Mouse (Mus musculus) neural tube, embryonic 12.5 days (tissue): ENCODE results near the gene Grm5. TPM values are rescaled to one million over a fixed set of nuclear protein-coding genes. Genes with fewer than 3 reads are reported as not detected.

Source experiments
- ATAC-seq: fragments of 200-750 bp; cut with Nextera tagmentation; 2 replicates; pipeline ENCODE4 v1.8.0; 2017; ENCODE audit warnings: low read depth, mild to moderate bottlenecking, moderate TSS enrichment, moderate library complexity; ENCODE audit not compliant: low FRiP score
- H3K27ac ChIP-seq: fragments of 300-500 bp; sonication (generic); 2 replicates; pipeline ENCODE4 v1.5.1; 2016
- H3K27me3 ChIP-seq: fragments of 300-500 bp; sonication (generic); replicated peaks from 2 replicates; pipeline ENCODE4 v1.6.1; 2016; ENCODE audit warnings: mild to moderate bottlenecking
- H3K36me3 ChIP-seq: fragments of 300-500 bp; sonication (generic); 2 replicates; pipeline ENCODE4 v1.6.1; 2016; ENCODE audit warnings: mild to moderate bottlenecking
- H3K4me1 ChIP-seq: fragments of 300-500 bp; sonication (generic); 2 replicates; pipeline ENCODE4 v1.6.1; 2016
- H3K4me2 ChIP-seq: fragments of 300-500 bp; sonication (generic); replicated peaks from 2 replicates; pipeline ENCODE4 v1.6.1; 2016; ENCODE audit warnings: mild to moderate bottlenecking
- H3K4me3 ChIP-seq: fragments of 300-500 bp; sonication (generic); 2 replicates; pipeline ENCODE4 v1.5.1; 2016
- H3K9ac ChIP-seq: fragments of 300-500 bp; sonication (generic); 2 replicates; pipeline ENCODE4 v1.6.1; 2016; ENCODE audit warnings: mild to moderate bottlenecking
- H3K9me3 ChIP-seq: fragments of 300-500 bp; sonication (generic); 2 replicates; pipeline ENCODE4 v1.6.1; 2016; ENCODE audit warnings: mild to moderate bottlenecking
- WGBS: fragments of 180-500 bp; shearing (Covaris S2); methylation state at CpG from one replicate; pipeline ENCODE4 v1.1.7; 2016; 5-methylcytosine and 5-hydroxymethylcytosine counted together
- polyA plus RNA-seq: library from polyadenylated mRNA; unstranded; fragments of >200 nt; fragmentation: Nextera tagmentation; extraction: Ambion mirVana; gene quantifications from 2 replicates; pipeline ENCODE4 v1.2.1, GENCODE M21; 2016

Grm5 gene
- polyA plus RNA-seq, 1 experiment from 2014 or later, result 2.8 TPM

DNA sequence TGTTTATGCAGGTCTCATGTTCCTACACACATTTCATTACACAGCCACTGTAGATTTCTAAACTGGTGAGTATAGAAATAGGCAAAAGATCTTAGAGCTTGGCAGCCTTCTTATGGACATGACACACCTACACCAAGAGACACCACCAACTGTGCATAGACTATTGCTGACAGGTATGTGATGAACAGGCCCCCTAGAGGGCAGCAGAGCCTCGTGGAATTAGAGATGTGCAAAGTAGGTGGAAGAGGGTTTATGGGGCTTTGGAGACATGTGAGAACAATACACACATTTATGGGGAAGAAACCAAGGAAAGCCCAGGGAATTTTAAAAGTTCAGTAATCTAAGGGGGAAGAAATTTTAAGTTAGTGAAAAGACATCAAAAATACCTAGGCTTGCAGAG, 513.7 kb downstream of the Grm5 start:
- peak; percentile 84 for ATAC-seq
- Histone ChIP-seq H3K4me3 (no peak overlapping the region), H3K9me3 (no peaks in the 10 kb centered on the region), H3K4me2 (no peak overlapping the region), H3K27ac (no peak overlapping the region), H3K9ac (no peak overlapping the region), H3K36me3 (no peaks in the 10 kb centered on the region), H3K27me3 (no peaks in the 10 kb centered on the region), H3K4me1 (no peaks in the 10 kb centered on the region)
- WGBS, result 15% methylated on average over 1 of the region's 1 CpGs

DNA sequence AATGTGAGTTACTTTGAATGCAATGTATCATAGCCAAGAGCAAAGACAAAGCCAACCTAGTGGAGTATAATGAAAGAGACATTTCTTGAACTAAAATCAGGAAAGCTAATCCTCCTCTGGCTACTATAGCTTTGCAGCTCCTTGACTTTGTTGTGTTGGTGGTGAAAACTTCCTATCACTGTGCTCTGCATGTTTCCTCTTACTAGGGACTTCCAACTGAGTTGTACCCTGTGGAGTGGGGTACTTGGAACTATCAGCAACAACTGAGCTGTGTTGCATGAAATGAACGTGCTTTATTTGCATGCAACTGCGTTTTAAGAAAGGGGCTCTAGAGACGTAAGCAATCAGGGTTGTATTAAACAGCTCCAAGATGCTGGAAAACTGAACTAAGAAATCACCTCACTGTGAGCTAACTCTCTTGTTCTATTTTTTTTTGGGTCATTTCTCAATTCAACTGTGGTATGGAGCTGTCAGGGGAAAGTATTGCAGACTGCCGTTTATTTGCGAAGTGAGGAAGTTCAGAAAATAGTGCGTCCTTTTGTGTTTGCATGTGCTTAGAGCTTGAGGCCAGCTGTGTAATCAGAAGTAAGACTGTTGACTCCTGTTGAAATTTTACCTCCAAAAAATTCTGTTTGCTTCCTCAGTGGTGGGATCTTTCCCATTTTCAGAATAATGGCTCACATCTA, 532.9 kb downstream of the Grm5 start:
- no peak overlapping the region for H3K9ac ChIP-seq
- no peaks in the 10 kb centered on the region for H3K36me3 ChIP-seq
- H3K4me3 ChIP-seq, result no peak overlapping the region
- no peak overlapping the region for H3K27ac ChIP-seq
- H3K4me1 ChIP-seq, result no peaks in the 10 kb centered on the region
- no peak for ATAC-seq
- H3K9me3 ChIP-seq, result no peaks in the 10 kb centered on the region
- WGBS, result 79% methylated on average over 6 of the region's 6 CpGs
- H3K27me3 ChIP-seq, result no peaks in the 10 kb centered on the region
- H3K4me2 ChIP-seq, result no peak overlapping the region

DNA sequence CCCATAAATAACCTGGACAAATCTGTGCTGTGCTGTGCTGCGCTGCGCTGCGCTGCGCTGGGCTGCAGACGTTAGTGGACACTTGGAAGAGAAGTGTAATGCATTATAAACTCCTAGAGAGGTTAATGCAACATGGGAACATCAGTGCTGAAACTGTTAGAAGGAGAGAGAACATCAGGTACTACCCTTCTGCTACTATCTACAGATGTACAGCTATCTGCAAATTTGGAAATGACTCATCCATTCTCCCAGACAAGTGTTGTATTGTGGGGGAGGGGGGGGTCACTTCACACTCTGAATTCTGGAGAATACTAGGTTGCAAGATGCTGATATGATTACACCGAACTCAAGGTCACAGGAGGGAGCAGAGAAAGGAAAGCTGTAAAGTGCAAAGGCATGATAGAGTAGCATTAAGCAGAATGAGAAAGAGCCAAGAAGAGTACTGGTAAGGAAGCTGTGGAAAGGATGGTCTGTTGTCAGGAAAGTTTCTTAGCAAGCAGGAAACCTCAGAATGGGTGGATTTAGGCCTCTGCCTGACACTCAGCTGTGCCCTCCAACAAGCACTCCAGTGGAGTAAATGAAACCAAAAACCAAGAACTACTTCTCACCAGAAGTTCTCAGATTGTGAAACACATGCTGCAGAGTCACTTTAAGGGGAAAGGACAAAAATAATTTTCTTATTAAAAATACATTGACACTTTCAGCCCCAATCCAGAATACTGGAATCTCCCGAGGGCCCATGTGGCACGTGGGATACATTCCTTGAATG, 544.3 kb downstream of the Grm5 start:
- H3K27ac ChIP-seq, result no peak overlapping the region
- H3K36me3 ChIP-seq, result no peaks in the 10 kb centered on the region
- no peak overlapping the region for H3K4me3 ChIP-seq
- H3K9ac ChIP-seq, result no peak overlapping the region
- no peak overlapping the region for H3K4me2 ChIP-seq
- H3K27me3 ChIP-seq, result 0 out of 2 replicates have a peak, but pooled peaks cover 9% of the 10 kb centered on the region
- 82% methylated on average over 8 of the region's 8 CpGs for WGBS
- H3K4me1 ChIP-seq, result peaks cover 7% of the 10 kb centered on the region; the same call in 1 of the 2 replicates
- H3K9me3 ChIP-seq, result no peaks in the 10 kb centered on the region
- ATAC-seq, result no peak

DNA sequence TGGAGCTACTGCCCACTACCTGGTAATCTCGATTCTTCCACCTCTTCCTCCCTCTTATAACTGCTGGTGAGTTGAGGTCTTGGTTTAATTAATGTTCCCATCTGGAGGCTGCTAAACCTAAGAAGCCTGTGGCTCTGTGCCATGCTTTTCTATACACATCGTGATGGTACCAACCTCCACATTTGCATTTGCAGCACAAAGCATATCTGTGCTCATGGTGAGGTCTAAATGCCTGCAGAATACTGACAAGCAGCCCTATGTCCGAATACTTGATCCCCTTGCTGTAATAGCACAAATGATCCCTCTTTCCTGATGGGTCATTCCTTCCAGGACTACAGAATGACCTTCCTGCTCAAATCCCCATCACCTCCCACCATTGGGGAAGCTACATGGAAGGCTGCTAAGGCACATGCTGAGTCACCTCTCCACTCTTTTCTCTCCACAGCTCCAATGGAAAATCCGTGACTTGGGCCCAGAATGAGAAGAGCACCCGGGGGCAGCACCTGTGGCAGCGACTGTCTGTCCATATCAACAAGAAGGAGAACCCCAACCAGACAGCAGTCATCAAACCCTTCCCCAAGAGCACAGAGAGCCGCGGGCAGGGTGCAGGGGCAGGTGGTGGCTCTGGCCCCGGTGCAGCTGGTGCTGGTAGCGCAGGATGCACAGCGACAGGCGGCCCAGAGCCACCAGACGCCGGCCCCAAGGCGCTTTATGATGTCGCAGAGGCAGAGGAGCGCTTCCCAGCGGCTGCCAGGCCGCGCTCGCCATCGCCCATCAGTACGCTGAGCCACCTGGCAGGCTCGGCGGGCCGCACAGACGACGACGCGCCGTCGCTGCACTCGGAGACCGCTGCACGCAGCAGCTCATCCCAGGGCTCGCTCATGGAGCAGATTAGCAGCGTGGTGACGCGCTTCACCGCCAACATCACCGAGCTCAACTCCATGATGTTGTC, 545.8 kb downstream of the Grm5 start:
- peak overlapping the region; percentile 37 for H3K4me3 ChIP-seq
- no peaks in the 10 kb centered on the region for H3K36me3 ChIP-seq
- peaks cover 7% of the 10 kb centered on the region; the same call in 1 of the 2 replicates for H3K4me1 ChIP-seq
- H3K4me2 ChIP-seq, result peak overlapping the region; percentile 77
- H3K27ac ChIP-seq, result no peak overlapping the region
- 0 out of 2 replicates have a peak, but pooled peaks cover 9% of the 10 kb centered on the region for H3K27me3 ChIP-seq
- peak overlapping the region; percentile 56 for H3K9ac ChIP-seq
- peak; percentile 93 for ATAC-seq
- 8% methylated on average over 41 of the region's 41 CpGs for WGBS
- no peaks in the 10 kb centered on the region for H3K9me3 ChIP-seq

DNA sequence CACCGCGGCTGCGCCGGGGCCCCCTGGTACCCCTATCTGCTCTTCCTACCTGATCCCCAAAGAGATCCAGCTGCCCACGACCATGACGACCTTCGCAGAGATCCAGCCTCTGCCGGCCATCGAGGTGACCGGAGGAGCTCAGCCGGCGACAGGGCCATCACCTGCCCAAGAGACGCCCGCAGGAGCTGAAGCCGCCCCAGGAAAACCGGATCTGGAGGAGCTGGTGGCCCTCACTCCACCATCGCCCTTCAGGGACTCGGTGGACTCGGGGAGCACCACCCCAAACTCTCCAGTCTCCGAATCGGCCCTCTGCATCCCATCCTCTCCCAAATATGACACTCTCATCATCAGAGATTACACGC, 546.5 kb downstream of the Grm5 start:
- Histone ChIP-seq H3K9me3 (no peaks in the 10 kb centered on the region), H3K27me3 (0 out of 2 replicates have a peak, but pooled peaks cover 9% of the 10 kb centered on the region), H3K27ac (no peak overlapping the region), H3K4me3 (peak overlapping the region; percentile 37), H3K36me3 (no peaks in the 10 kb centered on the region), H3K4me2 (peak overlapping the region; percentile 77), H3K4me1 (peaks cover 7% of the 10 kb centered on the region; the same call in 1 of the 2 replicates), H3K9ac (peak overlapping the region; percentile 56)
- ATAC-seq, result no peak; the same call in 1 of the 2 replicates
- 29% methylated on average over 22 of the region's 22 CpGs for WGBS

DNA sequence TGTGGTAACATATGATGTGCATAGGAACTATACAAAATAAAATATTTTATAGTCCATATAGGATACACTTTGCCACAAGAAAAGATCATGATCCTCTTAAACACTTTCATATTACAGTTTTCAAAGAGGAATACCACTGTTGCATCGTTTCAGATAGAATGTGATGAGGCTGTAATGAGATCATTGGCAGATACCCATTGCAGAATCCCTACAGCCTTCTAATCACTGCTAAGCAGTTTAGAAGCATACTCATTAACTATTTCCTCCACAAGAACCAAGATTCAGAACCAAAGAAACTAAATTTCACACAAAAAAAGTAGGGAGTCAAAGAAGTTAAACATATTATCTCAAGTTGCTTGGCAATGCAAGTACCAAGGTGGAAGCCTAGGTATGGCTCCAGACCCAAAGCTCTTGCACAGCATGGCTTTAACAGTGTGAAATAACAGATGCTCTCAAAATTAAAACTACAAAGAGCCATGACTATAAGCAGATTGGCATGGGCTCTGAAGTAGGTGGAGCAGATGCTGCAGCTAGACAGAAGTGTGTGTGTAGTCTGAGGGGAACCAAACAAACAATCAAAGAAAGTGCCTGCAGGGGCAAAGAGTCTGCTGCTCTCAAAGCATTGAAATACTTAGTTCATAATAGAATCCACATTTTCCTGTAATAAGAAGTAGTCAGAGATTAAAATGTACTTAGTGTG, 575.7 kb downstream of the Grm5 start:
- H3K36me3 ChIP-seq, result no peaks in the 10 kb centered on the region
- no peak overlapping the region for H3K27ac ChIP-seq
- ATAC-seq, result no peak
- no peak overlapping the region for H3K4me2 ChIP-seq
- H3K27me3 ChIP-seq, result no peaks in the 10 kb centered on the region
- no peaks in the 10 kb centered on the region for H3K4me1 ChIP-seq
- H3K9me3 ChIP-seq, result no peaks in the 10 kb centered on the region
- no peak overlapping the region for H3K4me3 ChIP-seq
- no peak overlapping the region for H3K9ac ChIP-seq
- WGBS, result 83% methylated on average over 1 of the region's 1 CpGs

DNA sequence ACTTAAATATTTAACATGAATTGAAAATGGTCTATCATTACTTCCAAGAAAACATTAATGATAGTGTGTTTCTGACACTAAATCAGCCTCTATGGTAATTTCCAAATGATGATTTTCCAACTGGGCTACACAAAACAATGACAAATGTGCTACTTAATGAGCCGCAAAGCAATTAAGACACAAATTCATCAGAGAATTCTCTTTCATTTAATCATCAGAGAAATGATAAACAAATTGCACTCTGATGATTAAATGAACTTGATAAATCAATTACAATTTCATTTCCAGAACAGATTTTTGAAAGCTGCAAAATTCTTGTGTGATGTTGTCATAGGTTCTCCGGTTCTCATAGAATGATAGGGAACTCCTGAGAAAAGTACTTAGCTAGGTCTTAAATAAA, 577.6 kb downstream of the Grm5 start:
- no peak overlapping the region for H3K4me2 ChIP-seq
- H3K9ac ChIP-seq, result no peak overlapping the region
- no peaks in the 10 kb centered on the region for H3K4me1 ChIP-seq
- no peak overlapping the region for H3K4me3 ChIP-seq
- H3K36me3 ChIP-seq, result no peaks in the 10 kb centered on the region
- H3K27ac ChIP-seq, result no peak overlapping the region
- ATAC-seq, result no peak
- H3K27me3 ChIP-seq, result no peaks in the 10 kb centered on the region
- H3K9me3 ChIP-seq, result no peaks in the 10 kb centered on the region
- WGBS, result 86% methylated on average over 2 of the region's 2 CpGs

Other genes starting within 250 kb of the Grm5 start
- 0.20 and 0.29 TPM in 2 replicates for gene Tyr, start 90.7 kb upstream of the Grm5 start, polyA plus RNA-seq